Mouse (Mus musculus): ENCODE measurements at regions not wholly inside any gene's neighbourhood (a gene's known extent, or its start where the extent isn't known, plus 50 kb on each side); places are given as distances from the start of the nearest gene placed in this dataset.
A peak's percentile ranks its signal among the peaks of the same experiment; 100 is the strongest.

GRCm38 (mm10) chr4:125194298-125194697, 66.7 kb upstream of the Zc3h12a start:
- ATAC-seq (replicated peaks), result peak; percentile 32; the same call in 1 of the 2 replicates
- H3K36me3 ChIP-seq, result no peaks in the 10 kb centered on the region
- H3K9me3 ChIP-seq, result no peaks in the 10 kb centered on the region
- H3K4me2 ChIP-seq (replicated peaks), result peak overlapping the region; percentile 25; the same call in 1 of the 2 replicates
- peak overlapping the region; percentile 62 for H3K27ac ChIP-seq (replicated peaks)
- 40% methylated on average over 12 of the region's 12 CpGs for WGBS
- no peak overlapping the region for H3K4me3 ChIP-seq
- no peaks in the 10 kb centered on the region for H3K27me3 ChIP-seq
- peaks cover 49% of the 10 kb centered on the region for H3K4me1 ChIP-seq
- H3K9ac ChIP-seq (replicated peaks), result no peak overlapping the region

DNA sequence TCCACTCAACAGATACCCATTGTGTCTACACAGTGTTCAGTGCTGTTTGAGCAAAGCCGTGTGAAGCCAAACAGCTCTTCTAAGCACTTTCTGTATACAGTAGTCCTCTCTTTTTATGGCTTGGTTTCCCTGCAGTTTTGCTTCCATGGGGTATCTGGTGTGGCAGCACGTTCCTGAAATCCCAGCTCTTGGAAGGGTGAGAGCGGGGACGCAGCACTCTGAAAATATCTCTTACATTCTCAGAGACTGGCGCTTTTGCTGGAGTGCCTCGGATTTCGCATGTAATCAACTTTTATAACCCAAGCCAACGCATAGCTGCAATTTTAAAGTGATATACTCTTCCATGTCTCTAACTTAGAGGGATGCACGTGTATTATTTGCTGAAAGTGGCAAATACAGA, 64.0 kb upstream of the Zc3h12a start:
- no peaks in the 10 kb centered on the region for H3K9me3 ChIP-seq
- H3K4me2 ChIP-seq (replicated peaks), result no peak overlapping the region
- no peak overlapping the region for H3K9ac ChIP-seq (replicated peaks)
- ATAC-seq (replicated peaks), result no peak
- peaks cover 42% of the 10 kb centered on the region for H3K4me1 ChIP-seq
- WGBS, result 73% methylated on average over 9 of the region's 9 CpGs
- H3K36me3 ChIP-seq, result no peaks in the 10 kb centered on the region
- H3K27ac ChIP-seq (replicated peaks), result peak overlapping the region; percentile 81
- H3K4me3 ChIP-seq, result no peak overlapping the region
- H3K27me3 ChIP-seq, result no peaks in the 10 kb centered on the region

GRCm38 (mm10) chr4:125191010-125191409, 63.4 kb upstream of the Zc3h12a start:
- Histone ChIP-seq H3K4me3 (no peak overlapping the region), H3K27ac (replicated peaks) (peak overlapping the region; percentile 81), H3K4me2 (replicated peaks) (no peak overlapping the region), H3K9me3 (no peaks in the 10 kb centered on the region), H3K4me1 (peaks cover 38% of the 10 kb centered on the region), H3K9ac (replicated peaks) (no peak overlapping the region), H3K27me3 (no peaks in the 10 kb centered on the region), H3K36me3 (no peaks in the 10 kb centered on the region)
- 6% methylated on average over 11 of the region's 11 CpGs for WGBS
- ATAC-seq (replicated peaks), result peak; percentile 55

DNA sequence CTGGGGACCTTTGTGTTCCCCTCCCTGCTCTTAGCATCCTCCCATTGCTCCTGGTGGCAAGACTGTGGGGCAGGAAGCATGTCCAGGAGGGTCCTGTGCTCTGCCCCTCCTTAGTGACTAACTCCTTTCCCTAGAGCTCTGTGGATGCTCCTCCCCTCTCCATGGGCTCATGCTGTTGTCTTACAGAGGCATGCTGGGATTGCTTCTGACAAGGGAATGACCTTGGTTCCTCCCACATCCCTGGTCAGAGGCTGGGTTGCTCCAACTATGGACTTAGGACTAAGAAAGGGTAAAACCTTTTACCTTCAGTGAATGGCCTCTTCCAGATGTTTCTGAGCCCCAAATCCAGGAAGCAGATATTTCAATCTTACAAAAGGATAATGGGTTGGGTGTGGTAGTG, 62.3 kb upstream of the Zc3h12a start:
- Histone ChIP-seq H3K9me3 (no peaks in the 10 kb centered on the region), H3K4me3 (no peak overlapping the region), H3K27ac (replicated peaks) (no peak overlapping the region), H3K4me2 (replicated peaks) (no peak overlapping the region), H3K27me3 (no peaks in the 10 kb centered on the region), H3K4me1 (peaks cover 28% of the 10 kb centered on the region), H3K36me3 (no peaks in the 10 kb centered on the region), H3K9ac (replicated peaks) (no peak overlapping the region)
- ATAC-seq (replicated peaks), result no peak

- no peak overlapping the region for H3K27ac ChIP-seq (replicated peaks)
- no peak for ATAC-seq (replicated peaks)
- peaks cover 6% of the 10 kb centered on the region for H3K4me1 ChIP-seq
- no peak overlapping the region for H3K4me2 ChIP-seq (replicated peaks)
- H3K27me3 ChIP-seq, result no peaks in the 10 kb centered on the region
- no peaks in the 10 kb centered on the region for H3K9me3 ChIP-seq
- no peaks in the 10 kb centered on the region for H3K36me3 ChIP-seq
- no peak overlapping the region for H3K4me3 ChIP-seq
- 72% methylated on average over 9 of the region's 9 CpGs for WGBS
- H3K9ac ChIP-seq (replicated peaks), result no peak overlapping the region
Measured at GRCm38 (mm10) chr4:125186246-125186645, 58.6 kb upstream of the Zc3h12a start.

DNA sequence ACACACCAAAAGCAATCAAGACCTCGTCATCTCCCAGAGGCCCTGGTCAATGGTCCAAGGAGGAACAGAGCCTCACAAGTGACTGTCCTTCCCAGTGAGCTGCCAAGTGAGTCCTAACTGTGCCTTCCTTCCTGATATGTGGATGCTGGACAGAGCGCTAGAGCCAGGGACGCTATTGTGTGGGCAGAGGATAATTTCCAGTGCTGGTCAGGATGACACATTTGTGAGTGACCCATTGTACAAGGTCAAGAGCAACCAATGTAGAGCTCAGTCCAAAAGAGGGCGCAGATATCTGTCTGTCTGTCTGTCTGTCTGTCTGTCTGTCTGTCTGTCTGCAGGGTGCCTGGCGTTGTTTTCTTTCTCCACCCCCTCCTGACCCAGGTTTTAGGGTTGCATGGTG, 57.4 kb upstream of the Zc3h12a start:
- Histone ChIP-seq H3K36me3 (no peaks in the 10 kb centered on the region), H3K4me3 (no peak overlapping the region), H3K4me2 (replicated peaks) (no peak overlapping the region), H3K27me3 (no peaks in the 10 kb centered on the region), H3K9me3 (no peaks in the 10 kb centered on the region), H3K4me1 (no peaks in the 10 kb centered on the region), H3K9ac (replicated peaks) (no peak overlapping the region), H3K27ac (replicated peaks) (no peak overlapping the region)
- no peak for ATAC-seq (replicated peaks)
- WGBS, result 87% methylated on average over 5 of the region's 5 CpGs

DNA sequence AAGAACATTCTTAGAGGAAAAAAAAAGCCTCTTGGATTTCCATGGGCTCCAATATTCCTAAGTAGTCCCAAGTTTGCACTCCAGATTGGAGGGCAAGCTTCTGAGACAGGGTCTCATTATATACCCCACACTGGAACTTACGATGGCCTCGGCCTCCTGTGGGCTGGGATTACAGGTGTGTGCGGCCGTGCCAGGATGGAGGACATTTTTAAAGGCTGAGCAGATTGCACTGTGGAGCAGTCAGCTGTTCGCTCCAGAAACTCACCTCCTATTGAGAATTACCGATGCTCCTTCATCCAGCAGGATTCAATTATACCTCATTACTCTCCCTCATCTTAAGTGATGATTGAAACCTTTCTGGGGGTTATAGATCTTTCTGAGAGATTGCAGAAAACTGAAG, 53.3 kb upstream of the Zc3h12a start:
- Histone ChIP-seq H3K4me1 (no peaks in the 10 kb centered on the region), H3K9me3 (no peaks in the 10 kb centered on the region), H3K4me3 (no peak overlapping the region), H3K9ac (replicated peaks) (no peak overlapping the region), H3K27ac (replicated peaks) (no peak overlapping the region), H3K36me3 (no peaks in the 10 kb centered on the region), H3K27me3 (no peaks in the 10 kb centered on the region), H3K4me2 (replicated peaks) (no peak overlapping the region)
- no peak for ATAC-seq (replicated peaks)
- WGBS, result 85% methylated on average over 6 of the region's 6 CpGs

DNA sequence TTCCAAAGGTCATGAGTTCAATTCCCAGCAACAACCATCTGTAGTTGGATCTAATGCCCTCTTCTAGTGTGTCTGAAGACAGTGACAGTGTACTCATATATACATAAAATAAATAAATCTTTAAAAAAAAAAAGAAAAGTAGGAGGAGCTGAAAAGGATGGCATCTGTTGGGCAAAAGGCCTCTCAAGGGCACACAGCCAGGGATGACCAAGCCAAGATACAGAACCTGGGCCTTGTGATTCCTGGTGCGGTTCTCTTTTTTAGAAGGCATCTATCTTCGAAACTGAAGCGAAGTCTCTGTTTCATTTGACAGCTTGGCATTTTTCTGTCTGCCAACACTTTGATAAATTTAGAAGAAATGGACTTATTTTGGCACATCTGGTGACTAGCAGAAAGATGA, 50.9 kb upstream of the Zc3h12a start:
- H3K27ac ChIP-seq (replicated peaks), result no peak overlapping the region
- no peaks in the 10 kb centered on the region for H3K36me3 ChIP-seq
- no peaks in the 10 kb centered on the region for H3K9me3 ChIP-seq
- no peaks in the 10 kb centered on the region for H3K27me3 ChIP-seq
- H3K4me2 ChIP-seq (replicated peaks), result no peak overlapping the region
- 96% methylated on average over 3 of the region's 3 CpGs for WGBS
- H3K4me1 ChIP-seq, result no peaks in the 10 kb centered on the region
- no peak overlapping the region for H3K9ac ChIP-seq (replicated peaks)
- H3K4me3 ChIP-seq, result no peak overlapping the region
- no peak for ATAC-seq (replicated peaks)

GRCm38 (mm10) chr4:125177666-125178065, 50.0 kb upstream of the Zc3h12a start:
- Histone ChIP-seq H3K4me3 (no peak overlapping the region), H3K4me1 (no peaks in the 10 kb centered on the region), H3K9ac (replicated peaks) (no peak overlapping the region), H3K36me3 (no peaks in the 10 kb centered on the region), H3K4me2 (replicated peaks) (no peak overlapping the region), H3K27ac (replicated peaks) (no peak overlapping the region), H3K27me3 (no peaks in the 10 kb centered on the region), H3K9me3 (no peaks in the 10 kb centered on the region)
- no peak for ATAC-seq (replicated peaks)
- 29% methylated on average over 6 of the region's 6 CpGs for WGBS

Measured in forebrain, embryonic 15.5 days (tissue).